Mouse (Mus musculus): Measurements from ENCODE around the gene Gm11627. TPM values are rescaled to one million over a fixed set of nuclear protein-coding genes. Genes with fewer than 3 reads are reported as not detected.

The Gm11627 gene
- 11.8 TPM for polyA plus RNA-seq (2014; fragmentation: Illumina TruSeq; extraction: RNeasy Lipid Tissue Mini Kit (QIAGEN cat#74804); ENCODE audit: low read depth, low replicate concordance)

GRCm38 (mm10) chr11:102579165-102580033, at the start of gene Gm11627:
Gene Gm11627, minus strand, starts transcription at chr11:102579461.

GRCm38 (mm10) chr11:102604010-102604584, 24.8 kb upstream of the Gm11627 start, which contains the start of gene Fzd2:
Gene Fzd2, plus strand, starts transcription at chr11:102604396.

GRCm38 (mm10) chr11:102556031-102556715, 23.1 kb downstream of the Gm11627 start, which contains the start of gene Gpatch8:
Gene Gpatch8, minus strand, starts transcription at chr11:102556392.

Other genes starting within 250 kb of the Gm11627 start
- not detected for gene Slc4a1, start 213.3 kb downstream of the Gm11627 start, polyA plus RNA-seq (2014; fragmentation: Illumina TruSeq; extraction: RNeasy Lipid Tissue Mini Kit (QIAGEN cat#74804); ENCODE audit: low read depth, low replicate concordance)
- gene Rundc3a, start 186.1 kb downstream of the Gm11627 start, polyA plus RNA-seq (2014; fragmentation: Illumina TruSeq; extraction: RNeasy Lipid Tissue Mini Kit (QIAGEN cat#74804); ENCODE audit: low read depth, low replicate concordance) = 0.32 TPM
- 8.5 TPM for gene Slc25a39, start 171.5 kb downstream of the Gm11627 start, polyA plus RNA-seq (2014; fragmentation: Illumina TruSeq; extraction: RNeasy Lipid Tissue Mini Kit (QIAGEN cat#74804); ENCODE audit: low read depth, low replicate concordance)
- 9.7 TPM for gene Grn, start 149.1 kb downstream of the Gm11627 start, polyA plus RNA-seq (2014; fragmentation: Illumina TruSeq; extraction: RNeasy Lipid Tissue Mini Kit (QIAGEN cat#74804); ENCODE audit: low read depth, low replicate concordance)
- not detected for gene Fam171a2, start 131.8 kb downstream of the Gm11627 start, polyA plus RNA-seq (2014; fragmentation: Illumina TruSeq; extraction: RNeasy Lipid Tissue Mini Kit (QIAGEN cat#74804); ENCODE audit: low read depth, low replicate concordance)
- gene Itga2b, start 109.3 kb downstream of the Gm11627 start, polyA plus RNA-seq (2014; fragmentation: Illumina TruSeq; extraction: RNeasy Lipid Tissue Mini Kit (QIAGEN cat#74804); ENCODE audit: low read depth, low replicate concordance) = not detected
- gene Gpatch8, start 23.1 kb downstream of the Gm11627 start, polyA plus RNA-seq (2014; fragmentation: Illumina TruSeq; extraction: RNeasy Lipid Tissue Mini Kit (QIAGEN cat#74804); ENCODE audit: low read depth, low replicate concordance) = 30.0 TPM
- 2.8 TPM for gene Fzd2, start 24.9 kb upstream of the Gm11627 start, polyA plus RNA-seq (2014; fragmentation: Illumina TruSeq; extraction: RNeasy Lipid Tissue Mini Kit (QIAGEN cat#74804); ENCODE audit: low read depth, low replicate concordance)
- gene Meioc, start 84.3 kb upstream of the Gm11627 start, polyA plus RNA-seq (2014; fragmentation: Illumina TruSeq; extraction: RNeasy Lipid Tissue Mini Kit (QIAGEN cat#74804); ENCODE audit: low read depth, low replicate concordance) = not detected
- gene Ccdc43, start 118.3 kb upstream of the Gm11627 start, polyA plus RNA-seq (2014; fragmentation: Illumina TruSeq; extraction: RNeasy Lipid Tissue Mini Kit (QIAGEN cat#74804); ENCODE audit: low read depth, low replicate concordance) = 44.8 TPM
- 1.1 TPM for gene Adam11, start 182.0 kb upstream of the Gm11627 start, polyA plus RNA-seq (2014; fragmentation: Illumina TruSeq; extraction: RNeasy Lipid Tissue Mini Kit (QIAGEN cat#74804); ENCODE audit: low read depth, low replicate concordance)
- 10.1 TPM for gene Gjc1, start 240.2 kb upstream of the Gm11627 start, polyA plus RNA-seq (2014; fragmentation: Illumina TruSeq; extraction: RNeasy Lipid Tissue Mini Kit (QIAGEN cat#74804); ENCODE audit: low read depth, low replicate concordance)